Mouse (Mus musculus) adrenal gland (tissue): ENCODE results near the gene Wdr35.
"Not testable (repeated sequence)": the region's sequence is repeated elsewhere in the genome, so short reads cannot be mapped to it uniquely, and the experiment has no call there.

Source experiments
- intact Hi-C: fragments of 180-260 bp; cut with DNase I; formaldehyde crosslinking; loops from one replicate; pipeline ENCODE4 v1.15.1; 2025

Gene Wdr35

DNA sequence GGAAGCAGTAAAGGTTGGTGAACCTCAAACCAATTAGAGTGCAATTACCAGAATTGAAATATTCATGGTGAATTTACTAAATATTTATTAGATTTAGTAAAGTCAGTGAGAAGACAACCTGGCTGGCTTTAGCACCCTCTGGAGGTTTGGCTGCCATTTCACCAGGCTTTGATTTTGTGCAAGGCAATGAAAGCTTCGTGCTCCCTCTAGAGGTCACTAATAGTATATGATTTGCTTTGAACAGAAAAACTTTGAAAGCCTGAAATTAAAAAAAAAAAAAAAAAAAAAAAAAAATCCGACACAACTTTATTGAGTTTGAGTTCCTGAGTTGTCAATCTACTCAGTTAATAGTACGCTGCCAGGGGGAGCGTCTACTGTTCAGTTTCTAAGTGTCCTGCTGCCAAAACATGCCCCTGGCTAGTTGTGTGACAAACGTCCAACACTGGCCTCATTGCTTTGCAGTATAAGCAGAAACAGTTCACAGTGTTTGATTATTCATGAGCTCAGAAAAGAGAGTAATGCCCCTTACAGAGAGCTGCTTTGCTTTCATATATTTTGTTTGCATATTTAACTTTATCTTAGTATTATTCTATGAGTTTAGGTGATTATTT, 28.5 kb downstream of the Wdr35 start:
- intact Hi-C loops: loop anchor here (1.0 to 10.0 kb wide), 2 partner anchors 113 to 237 kb away; no protein-coding TSS in a partner anchor

GRCm38 (mm10) chr12:9007146-9007545, 33.5 kb downstream of the Wdr35 start:
- intact Hi-C loops: loop anchor here (10.0 kb wide), 1 partner anchor 242 kb away; no protein-coding TSS in a partner anchor

DNA sequence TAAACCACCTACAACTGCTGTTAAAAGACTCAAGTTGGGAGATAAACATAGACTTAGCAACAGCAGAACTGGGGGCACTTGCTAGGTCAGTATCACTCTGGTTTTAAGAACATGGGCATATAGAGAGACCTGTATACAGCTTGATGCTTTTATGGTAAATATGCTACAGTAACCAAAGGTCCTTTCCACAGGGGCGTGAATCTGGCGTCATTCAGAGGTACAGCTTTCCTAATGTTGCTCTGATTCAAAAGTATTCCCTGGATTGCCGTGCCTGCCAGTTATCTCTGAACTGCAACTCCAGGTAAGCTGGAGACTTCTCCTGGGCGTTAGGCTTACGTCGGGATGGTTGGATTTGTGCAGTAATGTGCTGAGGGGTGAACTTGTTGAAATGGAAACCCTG, 34.1 kb downstream of the Wdr35 start:
- intact Hi-C loops: loop anchor here (10.0 kb wide), 1 partner anchor 243 kb away; no protein-coding TSS in a partner anchor

DNA sequence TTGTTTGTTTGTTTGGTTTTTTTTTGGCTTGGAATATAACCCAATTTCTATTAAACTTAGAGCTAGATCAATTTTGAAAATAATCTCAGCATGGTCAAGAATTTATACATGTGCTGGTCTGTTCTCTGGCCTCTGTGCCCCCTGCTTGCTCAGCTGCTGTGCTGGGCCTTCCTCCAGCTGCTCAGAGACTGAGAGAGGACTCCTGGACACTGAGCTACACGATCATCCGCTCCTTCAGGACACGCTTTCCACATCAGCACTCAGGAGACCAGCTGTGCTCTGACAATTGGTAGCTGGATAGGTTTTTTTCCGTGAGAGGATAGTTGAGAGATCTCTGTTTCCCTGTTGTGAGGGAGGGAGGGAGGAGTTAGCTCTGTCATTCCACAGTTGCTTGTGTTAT, 36.6 kb downstream of the Wdr35 start:
- intact Hi-C loops: no loop called here

DNA sequence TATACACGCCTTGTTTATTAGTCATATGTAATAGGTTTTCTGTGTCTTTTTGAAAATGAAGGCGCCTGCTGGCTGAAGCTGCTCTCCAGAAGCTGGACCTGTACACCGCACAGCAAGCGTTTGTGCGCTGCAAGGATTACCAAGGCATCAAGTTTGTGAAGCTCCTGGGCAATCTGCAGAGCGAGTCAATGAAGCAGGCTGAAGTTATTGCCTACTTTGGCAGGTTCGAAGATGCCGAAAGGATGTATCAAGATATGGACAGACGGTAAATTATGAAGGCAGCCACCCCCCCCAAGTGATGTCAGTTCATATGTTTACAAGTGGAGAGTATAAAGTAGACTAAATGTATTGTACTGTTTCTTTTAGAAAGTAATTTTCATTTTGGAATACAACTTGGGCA, 42.7 kb downstream of the Wdr35 start:
- intact Hi-C loops: no loop called here

DNA sequence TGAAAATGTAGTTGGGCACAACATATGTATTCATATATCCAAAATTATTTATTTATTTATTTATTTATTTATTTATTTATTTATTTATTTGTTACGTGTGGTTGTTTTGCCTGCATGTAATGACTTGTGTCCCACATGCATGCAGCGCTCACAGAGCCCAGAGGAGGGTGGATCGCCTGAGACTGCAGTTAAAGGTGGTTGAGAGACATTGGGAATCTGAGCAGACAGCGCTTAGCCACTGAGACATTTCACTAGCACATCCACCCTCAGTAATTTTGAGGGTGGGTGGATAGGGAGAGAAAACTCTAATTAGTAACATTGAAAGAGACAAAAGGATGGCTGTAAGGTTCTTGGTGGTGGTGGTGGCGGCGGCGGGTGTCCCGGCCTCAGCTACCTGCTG, 46.7 kb downstream of the Wdr35 start:
- intact Hi-C loops: no loop called here

DNA sequence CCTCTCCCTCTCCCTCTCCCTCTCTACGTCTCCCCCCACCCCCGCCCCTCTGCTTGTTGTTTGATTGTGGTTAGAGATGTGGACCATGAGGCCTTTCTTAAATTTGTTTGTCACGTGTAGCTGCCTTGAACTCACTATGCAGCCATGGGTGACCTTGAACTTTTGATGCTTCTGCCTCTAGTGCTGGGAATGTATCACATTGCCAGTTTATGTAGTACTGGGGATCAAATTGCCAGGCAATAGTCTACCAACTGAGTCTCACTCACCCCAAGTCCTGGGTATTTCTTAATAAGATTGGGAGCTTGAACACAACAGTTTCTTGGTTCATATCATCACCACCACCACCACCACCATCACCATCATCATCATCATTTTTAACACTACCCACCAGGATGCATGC, 47.3 kb downstream of the Wdr35 start:
- intact Hi-C loops: no loop called here

DNA sequence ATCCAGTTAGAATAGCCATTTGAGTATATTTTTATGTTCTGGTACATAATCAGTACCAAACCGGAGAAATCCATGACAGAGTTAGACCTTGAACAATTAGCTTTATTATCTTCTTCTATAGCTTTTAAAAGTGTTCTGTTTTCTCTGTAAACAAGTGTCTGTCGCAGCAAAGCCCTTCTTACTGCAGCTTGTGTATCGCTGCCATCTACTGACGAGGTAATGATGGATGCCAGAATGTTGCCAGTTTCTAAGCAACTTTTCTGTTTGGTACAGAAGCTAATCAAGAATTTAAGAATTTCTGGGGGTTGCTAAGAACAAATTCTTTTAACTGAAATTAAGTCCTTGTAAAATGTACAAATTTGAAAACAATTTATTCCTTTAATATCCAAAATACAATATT, 49.3 kb downstream of the Wdr35 start:
- intact Hi-C loops: no loop called here

DNA sequence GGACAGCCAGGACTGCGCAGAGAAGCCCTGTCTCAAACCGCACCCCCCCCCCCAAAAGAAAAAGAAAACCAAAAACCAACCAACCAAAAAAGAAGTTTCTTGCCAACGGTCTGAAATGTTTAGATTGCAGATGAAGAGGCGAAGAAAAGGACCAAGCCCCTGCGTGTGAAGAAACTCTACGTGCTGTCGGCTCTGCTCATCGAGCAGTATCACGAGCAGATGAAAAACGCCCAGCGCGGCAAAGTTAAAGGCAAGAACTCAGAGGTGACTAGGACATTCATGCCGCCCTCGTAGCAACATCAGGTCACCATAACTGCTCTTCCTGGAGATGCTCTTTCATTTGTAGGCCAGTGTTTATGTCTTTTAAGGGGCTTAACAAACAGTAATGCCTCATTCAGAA, 50.4 kb downstream of the Wdr35 start:
- intact Hi-C loops: no loop called here

- intact Hi-C loops: no loop called here
Observed at GRCm38 (mm10) chr12:9024736-9025135, 51.0 kb downstream of the Wdr35 start.

- intact Hi-C loops: no loop called here
Observed at GRCm38 (mm10) chr12:9026843-9027242, 53.2 kb downstream of the Wdr35 start.

DNA sequence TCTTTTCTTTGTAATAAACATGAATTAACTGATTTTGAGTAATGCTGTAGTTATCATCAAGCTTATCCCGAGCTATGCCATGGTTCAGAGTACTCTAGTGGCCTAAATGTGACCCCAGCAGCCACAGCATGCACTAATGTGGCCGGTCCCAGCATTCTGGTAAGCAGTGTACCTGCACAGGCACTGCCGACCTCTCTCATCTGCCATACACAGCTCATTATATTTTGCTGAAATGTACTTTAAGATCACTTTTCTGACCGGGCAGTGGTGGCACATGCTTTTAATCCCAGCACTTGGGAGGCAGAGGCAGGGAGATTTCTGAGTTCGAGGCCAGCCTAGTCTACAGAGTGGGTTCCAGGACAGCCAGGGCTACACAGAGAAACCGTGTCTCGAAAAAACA, 55.1 kb downstream of the Wdr35 start:
- intact Hi-C loops: not testable (repeated sequence)

DNA sequence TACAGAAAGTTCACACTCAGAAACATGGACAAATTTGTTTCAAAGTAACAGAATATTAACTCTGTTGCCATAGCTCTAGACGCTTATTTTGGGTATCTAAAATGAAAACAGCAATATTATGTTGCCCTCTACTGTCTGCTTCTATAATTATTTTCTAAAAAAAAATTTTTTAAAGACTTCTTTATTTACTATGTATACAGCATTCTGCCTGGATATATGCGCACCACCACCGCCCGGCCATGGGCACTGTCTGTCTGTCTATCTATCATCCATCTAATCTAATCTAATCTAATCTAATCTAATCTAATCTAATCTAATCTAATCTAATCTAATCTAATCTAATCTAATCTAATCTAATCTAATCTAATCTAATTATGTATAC, 55.8 kb downstream of the Wdr35 start:
- intact Hi-C loops: no loop called here

- intact Hi-C loops: loop anchor here (10.0 kb wide), 1 partner anchor 715 kb away; the partner anchor contains the start of gene Hs1bp3
Observed at GRCm38 (mm10) chr12:9029888-9030723, 56.4 kb downstream of the Wdr35 start, which contains the start of gene Ttc32. TSS of gene Ttc32 (plus strand) at chr12:9029997.

DNA sequence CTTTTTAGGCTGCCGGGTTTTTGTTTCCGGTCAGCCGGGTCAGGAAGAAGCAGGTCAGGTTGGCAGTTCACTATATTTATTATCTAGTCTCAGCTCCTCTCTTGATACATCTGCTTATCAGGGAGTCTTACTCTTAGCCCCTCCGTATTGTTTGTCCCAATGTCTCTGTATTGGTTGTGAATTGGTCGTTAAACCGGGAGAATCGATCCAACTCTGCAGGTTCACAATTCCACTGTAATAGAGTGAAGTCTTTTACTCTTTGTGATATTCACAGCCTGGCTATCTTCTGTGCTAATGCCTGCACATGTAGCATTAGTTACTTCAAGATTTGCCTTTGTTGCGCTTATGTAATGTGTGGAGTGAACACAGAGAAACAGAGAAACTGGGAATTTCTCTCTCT, 57.5 kb downstream of the Wdr35 start:
- intact Hi-C loops: loop anchor here (10.0 kb wide), 1 partner anchor 716 kb away; the partner anchor contains the start of gene Hs1bp3

- intact Hi-C loops: loop anchor here (10.0 kb wide), 1 partner anchor 718 kb away; the partner anchor contains the start of gene Hs1bp3
Observed at GRCm38 (mm10) chr12:9033140-9033539, 59.4 kb downstream of the Wdr35 start.

- intact Hi-C loops: loop anchor here (10.0 kb wide), 1 partner anchor 722 kb away; the partner anchor contains the start of gene Hs1bp3
Observed at GRCm38 (mm10) chr12:9036409-9036808, 62.7 kb downstream of the Wdr35 start.

- intact Hi-C loops: no loop called here
Observed at GRCm38 (mm10) chr12:9040177-9040576, 66.5 kb downstream of the Wdr35 start.

GRCm38 (mm10) chr12:9040686-9041085, 67.0 kb downstream of the Wdr35 start:
- intact Hi-C loops: no loop called here

- intact Hi-C loops: no loop called here
Observed at GRCm38 (mm10) chr12:9042316-9042715, 68.6 kb downstream of the Wdr35 start.

DNA sequence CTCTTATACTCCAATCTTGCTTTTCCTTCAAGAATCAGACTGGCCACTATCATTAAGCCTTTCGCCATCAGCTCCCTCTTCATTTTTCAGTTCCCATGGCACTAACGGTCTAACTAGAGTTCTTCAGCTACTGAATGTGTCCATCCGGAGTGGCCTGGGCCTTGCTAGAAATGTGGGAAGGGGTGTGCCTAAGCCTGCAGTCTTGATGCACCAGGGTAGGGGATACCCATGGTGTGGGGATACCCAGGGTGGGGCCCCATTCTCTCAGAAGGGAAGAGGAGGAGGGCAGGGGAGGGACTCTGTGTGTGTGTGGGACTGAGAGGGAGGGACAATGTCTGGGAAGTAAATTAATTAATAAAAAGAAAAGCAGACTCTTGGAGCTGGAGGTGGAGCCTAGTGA, 69.1 kb downstream of the Wdr35 start:
- intact Hi-C loops: no loop called here

DNA sequence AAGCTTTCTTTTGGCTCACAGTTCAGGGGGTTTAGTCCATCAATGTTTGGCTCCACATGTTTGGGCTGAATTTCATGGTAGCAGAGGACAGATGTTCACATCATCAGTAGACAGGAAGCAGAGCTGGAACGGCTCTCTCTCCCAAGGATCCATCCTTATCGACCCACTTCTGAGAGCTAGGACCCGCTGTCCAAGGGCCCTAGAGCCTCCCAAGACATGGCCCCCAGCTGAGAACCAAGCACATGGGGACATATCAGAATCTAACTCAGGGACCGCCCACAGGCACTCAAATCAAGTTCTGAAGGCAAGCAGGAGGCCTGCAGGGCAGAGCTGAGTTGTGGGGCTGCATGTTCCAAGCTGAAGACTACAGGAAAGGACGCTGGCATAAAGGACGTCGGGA, 71.0 kb downstream of the Wdr35 start:
- intact Hi-C loops: no loop called here
